Mouse (Mus musculus): Measurements from ENCODE around the gene Ccr9. TPM values are rescaled to one million over a fixed set of nuclear protein-coding genes. Genes with fewer than 3 reads are reported as not detected.

The Ccr9 gene
- total RNA-seq (2012; rRNA removed) (not detected in 2 replicates), polyA plus RNA-seq (2012; ENCODE audit: insufficient read depth in 1 of 2, insufficient read length in 2 of 2, low read depth in 1 of 2, low replicate concordance in 2 of 2, missing spikeins in 1 of 2) (not detected)

- Histone ChIP-seq H3K9me3 (replicated peaks; ENCODE audit: insufficient read depth, low read length) (no peaks in the 10 kb centered on the region), H3K4me3 (ENCODE audit: control insufficient read depth in 1 of 2, insufficient read depth in 1 of 2, low read depth in 2 of 2, low read length in 2 of 2) (no peak within 1 kb of the TSS), H3K4me1 (ENCODE audit: control insufficient read depth in 1 of 2, insufficient read depth in 2 of 2, low read length in 2 of 2) (no peaks in the 10 kb centered on the region), H3K27ac (ENCODE audit: control insufficient read depth, low read depth, low read length) (no peak within 1 kb of the TSS), H3K79me2 (ENCODE audit: control insufficient read depth, insufficient read depth, low read length, poor library complexity) (no peaks in the 10 kb centered on the region), H3K36me3 (ENCODE audit: control insufficient read depth in 1 of 2, insufficient read depth in 2 of 2, low read length in 2 of 2) (no peaks in the 10 kb centered on the region), H3K9ac (ENCODE audit: control insufficient read depth, low read depth, low read length, poor library complexity, severe bottlenecking) (no peak within 1 kb of the TSS), H3K27me3 (ENCODE audit: control insufficient read depth in 1 of 2, insufficient read depth in 2 of 2, low read length in 2 of 2) (peaks cover 28 to 30% of the 10 kb centered on the region in 2 experiments)
- no peak for DNase-seq (ENCODE audit: low read depth, low spot score)
- no peak for TF ChIP-seq ETS1 (IDR thresholded peaks at IDR 0.05; ENCODE audit: low read depth, low read length)
- TF ChIP-seq USF2 (IDR thresholded peaks at IDR 0.05; ENCODE audit: borderline replicate concordance in 1 of 2, insufficient read depth in 1 of 2, low read depth in 1 of 2, low read length in 2 of 2), result no peak
- no peak for TF ChIP-seq POLR2AphosphoS2 (IDR thresholded peaks at IDR 0.05; ENCODE audit: low read length)
- TF ChIP-seq SIN3A (IDR thresholded peaks at IDR 0.05; ENCODE audit: low read length), result no peak
- no peak for TF ChIP-seq CHD1 (IDR thresholded peaks at IDR 0.05; ENCODE audit: low read depth, low read length)
- TF ChIP-seq GATA1 (IDR thresholded peaks at IDR 0.05; ENCODE audit: low read depth, low read length), result no peak
- no peak for TF ChIP-seq TBP (IDR thresholded peaks at IDR 0.05; ENCODE audit: low read depth, low read length)
- no peak for TF ChIP-seq TCF12 (IDR thresholded peaks at IDR 0.05; ENCODE audit: low read depth, low read length)
- TF ChIP-seq ZKSCAN1 (IDR thresholded peaks at IDR 0.05; ENCODE audit: low read depth, low read length), result no peak
- no peak for TF ChIP-seq KAT2A (conservative IDR thresholded peaks at IDR 0.05; ENCODE audit: low read depth, low read length)
- TF ChIP-seq MAZ (IDR thresholded peaks at IDR 0.05; ENCODE audit: low read depth, low read length), result no peak
- TF ChIP-seq NELFE (IDR thresholded peaks at IDR 0.05; ENCODE audit: low read depth, low read length), result no peak
- TF ChIP-seq JUND (IDR thresholded peaks at IDR 0.05; ENCODE audit: low read depth, low read length), result no peak
- TF ChIP-seq POLR2A (IDR thresholded peaks at IDR 0.05; ENCODE audit: control insufficient read depth in 1 of 2, insufficient read depth in 1 of 2, low read depth in 1 of 2, low read length in 2 of 2, poor library complexity in 1 of 2), result no peak
- TF ChIP-seq RCOR1 (IDR thresholded peaks at IDR 0.05; ENCODE audit: low read depth, low read length), result no peak
- TF ChIP-seq ZMIZ1 (IDR thresholded peaks at IDR 0.05; ENCODE audit: low read depth, low read length), result no peak
- no peak for TF ChIP-seq E2F4 (IDR thresholded peaks at IDR 0.05; ENCODE audit: borderline replicate concordance, low read depth, low read length)
Observed at GRCm38 (mm10) chr9:123678327-123679105, at the start of gene Ccr9, which contains the start of gene Slc6a20a. Gene Ccr9 (plus strand): TSS chr9:123678439. Gene Slc6a20a (minus strand): TSS chr9:123678885.

DNA sequence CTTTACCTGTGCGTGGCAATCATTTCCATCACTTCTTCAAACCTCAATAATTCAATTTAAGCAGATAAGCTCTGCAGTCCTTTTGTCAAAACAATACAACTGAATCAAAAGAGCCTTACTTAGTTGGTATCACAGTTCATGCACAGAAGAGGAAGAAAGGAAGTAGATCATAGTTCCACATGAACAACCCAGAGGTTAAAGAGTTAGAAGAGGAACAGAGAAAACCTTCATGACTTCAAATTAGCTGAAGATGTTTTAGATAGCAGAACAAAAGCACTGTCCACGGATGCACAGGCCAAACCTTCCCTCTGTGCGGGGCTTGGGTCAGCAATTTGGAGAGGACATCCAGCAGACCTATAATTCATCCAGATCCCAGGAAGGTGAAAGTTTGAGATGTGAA lies 46.6 kb upstream of the Ccr9 start:
- Histone ChIP-seq H3K9ac (ENCODE audit: control insufficient read depth, low read depth, low read length, poor library complexity, severe bottlenecking) (no peak overlapping the region), H3K27me3 (ENCODE audit: control insufficient read depth in 1 of 2, insufficient read depth in 2 of 2, low read length in 2 of 2) (no peaks in the 10 kb centered on the region; a peak in 2 of 4 replicates), H3K27ac (ENCODE audit: control insufficient read depth, low read depth, low read length) (no peak overlapping the region), H3K79me2 (ENCODE audit: control insufficient read depth, insufficient read depth, low read length, poor library complexity) (no peaks in the 10 kb centered on the region), H3K4me3 (ENCODE audit: control insufficient read depth in 1 of 2, insufficient read depth in 1 of 2, low read depth in 2 of 2, low read length in 2 of 2) (no peak overlapping the region), H3K36me3 (ENCODE audit: control insufficient read depth in 1 of 2, insufficient read depth in 2 of 2, low read length in 2 of 2) (no peaks in the 10 kb centered on the region), H3K9me3 (replicated peaks; ENCODE audit: insufficient read depth, low read length) (no peaks in the 10 kb centered on the region), H3K4me1 (ENCODE audit: control insufficient read depth in 1 of 2, insufficient read depth in 2 of 2, low read length in 2 of 2) (no peaks in the 10 kb centered on the region; a peak in 1 of 4 replicates)
- DNase-seq (ENCODE audit: low read depth, low spot score), result no peak
- TF ChIP-seq USF2 (IDR thresholded peaks at IDR 0.05; ENCODE audit: borderline replicate concordance in 1 of 2, insufficient read depth in 1 of 2, low read depth in 1 of 2, low read length in 2 of 2), result no peak
- TF ChIP-seq MEF2A (IDR thresholded peaks at IDR 0.05; ENCODE audit: extremely low read depth, insufficient replicate concordance, low read depth, low read length, poor library complexity, severe bottlenecking), result no peak
- no peak for TF ChIP-seq MAFK (IDR thresholded peaks at IDR 0.05; ENCODE audit: borderline replicate concordance, low read depth, low read length)
- TF ChIP-seq ZKSCAN1 (IDR thresholded peaks at IDR 0.05; ENCODE audit: low read depth, low read length), result no peak
- no peak for TF ChIP-seq RCOR1 (IDR thresholded peaks at IDR 0.05; ENCODE audit: low read depth, low read length)
- no peak for TF ChIP-seq JUND (IDR thresholded peaks at IDR 0.05; ENCODE audit: low read depth, low read length)
- no peak for TF ChIP-seq BHLHE40 (IDR thresholded peaks at IDR 0.05; ENCODE audit: borderline replicate concordance, low read depth, low read length)
- no peak for TF ChIP-seq MXI1 (IDR thresholded peaks at IDR 0.05; ENCODE audit: low read depth, low read length)
- TF ChIP-seq ETS1 (IDR thresholded peaks at IDR 0.05; ENCODE audit: low read depth, low read length), result no peak
- no peak for TF ChIP-seq ZMIZ1 (IDR thresholded peaks at IDR 0.05; ENCODE audit: low read depth, low read length)
- TF ChIP-seq CHD1 (IDR thresholded peaks at IDR 0.05; ENCODE audit: low read depth, low read length), result no peak
- TF ChIP-seq POLR2AphosphoS2 (IDR thresholded peaks at IDR 0.05; ENCODE audit: low read length), result no peak
- TF ChIP-seq CTCF (IDR thresholded peaks at IDR 0.05 in 2 of 3, conservative IDR thresholded peaks at IDR 0.05 in 1 of 3; ENCODE audit: control insufficient read depth in 1 of 3, insufficient read depth in 1 of 3, low read depth in 2 of 3, low read length in 3 of 3, poor library complexity in 1 of 3, severe bottlenecking in 1 of 3), result no peak
- TF ChIP-seq KAT2A (conservative IDR thresholded peaks at IDR 0.05; ENCODE audit: low read depth, low read length), result no peak
